Mouse (Mus musculus) brain, embryonic 14.5 days (tissue): ENCODE measurements around the gene Zfp398. TPM values are rescaled to one million over a fixed set of nuclear protein-coding genes. Genes with fewer than 3 reads are reported as not detected.

Experiments
- DNase-seq: peaks from one replicate; pipeline ENCODE4 v3.0.0-alpha.2; 2011; ENCODE audit warnings: low read depth
- CTCF ChIP-seq: fragments of 200-500 bp; IDR thresholded peaks from 2 replicates; pipeline ENCODE4 v1.5.1; 2012; ENCODE audit warnings: inconsistent platforms, mild to moderate bottlenecking, moderate library complexity, borderline replicate concordance; ENCODE audit not compliant: insufficient read depth, insufficient read length; ENCODE audit errors: extremely low read depth
- POLR2A ChIP-seq: fragments of 200-500 bp; IDR thresholded peaks from 2 replicates; pipeline ENCODE4 v1.6.1; 2012; ENCODE audit warnings: mild to moderate bottlenecking, inconsistent platforms, borderline replicate concordance; ENCODE audit not compliant: poor library complexity, insufficient read depth, insufficient read length, severe bottlenecking; ENCODE audit errors: extremely low read depth
- polyA plus RNA-seq: library from polyadenylated mRNA; depleted of rRNA; stranded (reverse); fragments of >200 nt; gene quantifications from 2 replicates; pipeline ENCODE4 v1.2.3, GENCODE M21; 2012; rRNA removed

Zfp398 gene
- 17.4 and 22.2 TPM in 2 replicates for polyA plus RNA-seq

DNA sequence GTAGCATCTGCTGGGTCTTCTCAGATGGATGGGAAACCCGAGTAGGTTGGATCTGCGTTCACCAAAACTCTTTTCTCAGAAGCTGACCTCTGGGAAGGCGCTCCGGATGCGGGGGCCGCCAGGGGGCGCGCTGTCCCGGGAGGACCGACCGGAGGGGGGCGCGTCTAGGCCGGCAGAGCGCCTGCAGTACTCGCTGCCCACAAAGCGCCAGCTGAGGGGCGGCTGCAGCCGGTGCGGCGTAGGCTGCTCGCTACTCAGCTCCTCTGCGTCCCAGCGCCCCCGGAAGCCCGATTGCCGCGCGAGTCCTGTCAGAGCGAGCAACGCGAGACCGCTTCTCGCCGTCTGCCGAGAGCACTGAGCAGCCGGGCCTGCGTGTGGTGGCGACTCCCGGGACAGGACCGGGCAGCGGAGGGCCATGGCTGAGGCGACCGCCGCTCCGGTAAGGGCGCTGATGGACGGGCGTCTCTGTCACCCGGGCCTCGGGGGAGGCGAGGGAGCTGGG lies at the start of gene Zfp398:
Zfp398 (plus strand) TSS at position 180 of the 502 bp plus-strand sequence.
- TF ChIP-seq POLR2A (peak; percentile 83), CTCF (peak; percentile 93)
- peak; percentile 98 for DNase-seq

DNA sequence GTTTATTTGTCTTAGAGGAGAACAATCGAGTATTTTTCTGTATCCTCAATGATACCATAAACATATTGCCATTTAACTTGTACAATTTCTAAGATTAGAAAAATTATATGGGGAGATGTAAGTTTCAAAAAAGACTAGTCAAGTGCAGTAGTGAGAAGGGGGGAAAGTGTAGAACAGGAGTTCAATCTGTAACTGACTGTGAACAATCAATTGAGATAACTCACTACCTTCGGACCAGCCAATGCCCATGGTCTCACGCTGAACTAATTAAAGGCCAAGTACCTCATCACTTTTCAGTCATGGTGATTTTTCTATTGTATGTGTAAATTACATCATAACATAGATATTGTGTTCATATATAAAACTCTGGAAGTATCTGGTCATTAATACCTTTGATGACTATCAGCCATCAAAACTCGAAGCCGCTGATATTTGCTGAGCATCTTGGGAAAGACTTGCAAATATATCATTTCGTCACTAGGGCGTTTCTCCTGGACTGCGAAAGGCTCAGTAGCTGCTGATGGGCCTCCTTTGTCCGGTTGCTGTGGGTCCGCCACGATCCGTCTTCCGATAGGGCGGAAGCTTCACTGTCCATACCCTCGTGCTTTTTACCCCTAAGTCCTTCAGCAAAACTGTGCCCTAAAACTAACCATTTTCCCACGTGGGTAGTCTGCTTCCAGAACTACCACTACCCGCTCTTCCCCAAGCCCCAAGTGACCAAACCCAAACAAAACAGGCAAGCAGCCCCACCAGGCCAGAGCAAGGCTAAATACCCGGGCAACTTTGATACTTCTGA lies 47.3 kb upstream of the Zfp398 start:
- DNase-seq: peak; percentile 95
- TF ChIP-seq CTCF (no peak), POLR2A (peak; percentile 75; the same call in 1 of the 2 replicates)

DNA sequence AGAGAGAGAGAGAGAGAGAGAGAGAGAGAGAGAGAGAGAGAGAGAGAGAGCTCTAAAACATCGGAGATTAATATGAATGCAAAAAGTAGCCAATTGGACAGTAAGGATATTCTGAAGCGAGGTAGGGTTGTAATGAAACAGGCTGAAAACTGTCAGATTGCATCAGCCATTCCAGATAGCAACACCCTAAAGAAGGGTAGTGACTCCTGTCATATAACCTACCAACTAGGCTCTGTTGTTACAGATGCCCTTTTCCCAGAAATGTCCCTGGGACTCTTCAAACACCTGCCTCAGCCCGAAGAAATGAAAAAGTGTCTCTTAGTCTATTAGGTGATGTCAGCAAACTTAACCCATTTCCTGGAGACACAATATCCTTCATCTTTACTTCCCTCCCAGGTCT lies 46.6 kb upstream of the Zfp398 start:
- no peak for TF ChIP-seq POLR2A
- no peak for TF ChIP-seq CTCF
- DNase-seq: peak; percentile 36

DNA sequence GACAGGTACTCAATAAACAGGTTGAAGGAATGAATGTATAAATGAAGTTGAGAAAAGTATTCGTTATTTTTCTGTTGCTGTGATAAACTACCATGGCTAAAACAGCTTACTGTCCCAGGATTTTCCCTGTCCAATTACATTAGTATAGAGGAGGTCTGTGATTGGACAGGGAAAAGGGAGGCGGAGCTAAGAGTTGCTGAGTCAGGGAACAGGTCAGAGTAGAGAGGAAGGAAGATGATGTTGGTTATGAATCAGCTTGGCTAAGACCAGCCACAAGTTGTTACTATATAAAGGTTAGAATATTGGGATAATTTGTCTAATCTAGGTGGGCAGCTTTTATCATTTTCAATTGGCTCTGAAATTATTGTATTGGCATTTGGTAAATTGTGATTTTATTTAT lies 44.7 kb upstream of the Zfp398 start:
- TF ChIP-seq CTCF: no peak
- TF ChIP-seq POLR2A: no peak
- DNase-seq: no peak

DNA sequence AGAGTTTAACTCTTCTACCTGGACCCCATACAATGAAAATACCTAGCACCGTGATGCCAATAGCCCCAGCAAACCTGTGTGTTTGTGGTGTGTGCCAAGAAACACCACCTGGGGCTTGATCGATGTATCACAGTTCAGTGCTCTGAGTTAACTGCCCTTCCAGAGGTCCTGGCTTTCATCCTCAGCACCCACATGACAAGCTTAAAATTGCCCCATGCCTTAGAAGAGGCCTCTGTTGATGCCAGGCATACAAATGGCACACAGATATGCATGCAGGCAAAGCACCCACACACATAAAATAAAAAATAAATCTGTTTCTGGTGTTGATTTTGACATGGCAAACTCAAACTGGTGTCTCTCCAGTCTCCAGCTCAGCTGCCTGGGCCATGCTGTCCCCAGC lies 42.9 kb upstream of the Zfp398 start:
- TF ChIP-seq POLR2A (no peak), CTCF (no peak)
- no peak for DNase-seq

DNA sequence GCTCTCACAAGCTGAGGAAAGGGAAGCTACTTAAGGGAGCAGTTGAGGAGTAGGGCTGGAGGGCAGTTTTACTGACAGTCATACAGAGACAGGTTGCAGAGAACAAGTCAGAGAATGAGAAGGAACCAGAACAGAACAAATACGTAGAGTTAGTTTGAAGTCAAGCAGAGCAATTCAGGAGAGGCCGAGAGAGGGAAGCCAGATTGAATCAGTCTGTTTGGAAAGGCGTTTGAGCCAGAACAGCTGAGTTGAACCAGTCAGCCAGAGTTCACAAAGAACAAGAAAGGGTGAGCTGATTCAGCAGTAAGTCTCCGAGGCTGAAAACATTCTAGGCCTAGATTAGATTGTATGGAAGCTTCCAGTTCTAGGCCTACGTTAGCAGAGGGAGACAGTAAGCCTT lies 42.2 kb upstream of the Zfp398 start:
- TF ChIP-seq CTCF (no peak), POLR2A (no peak)
- DNase-seq: no peak

DNA sequence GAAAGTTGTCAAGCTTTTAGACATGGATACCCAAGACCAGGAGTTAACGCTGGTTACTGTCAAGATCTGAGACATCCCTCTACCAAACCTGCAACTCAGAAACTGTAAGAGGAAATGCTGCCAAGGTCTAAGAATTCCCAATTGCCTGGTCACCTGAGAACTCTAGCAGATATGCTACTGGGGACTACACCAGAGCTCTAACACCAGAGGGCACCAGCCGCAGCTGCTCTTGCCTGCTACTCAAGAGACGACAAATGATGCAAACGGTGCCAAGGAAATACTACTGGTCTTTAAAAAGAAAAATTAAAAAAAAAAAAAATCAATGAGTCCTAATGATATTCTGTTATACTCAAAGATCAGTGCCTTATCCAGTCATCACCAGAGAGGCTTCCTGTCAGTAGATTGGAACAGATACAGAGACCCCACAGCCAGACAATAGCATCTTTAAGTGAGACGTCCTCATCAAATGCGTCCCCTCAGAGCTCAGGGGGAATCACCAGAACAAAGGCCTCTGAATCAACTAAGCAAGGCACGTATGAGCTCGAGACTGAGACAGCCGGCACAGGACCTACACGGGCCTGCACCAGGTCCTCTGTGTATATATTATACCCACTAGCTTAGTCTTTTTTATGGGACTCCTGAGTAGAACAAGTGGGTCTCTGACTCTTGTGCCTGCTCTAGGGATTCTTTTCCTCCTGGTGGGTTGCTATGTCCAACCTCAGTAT lies 41.2 kb upstream of the Zfp398 start:
- DNase-seq: peak; percentile 71
- TF ChIP-seq POLR2A (no peak), CTCF (peak; percentile 45; the same call in 1 of the 2 replicates)

DNA sequence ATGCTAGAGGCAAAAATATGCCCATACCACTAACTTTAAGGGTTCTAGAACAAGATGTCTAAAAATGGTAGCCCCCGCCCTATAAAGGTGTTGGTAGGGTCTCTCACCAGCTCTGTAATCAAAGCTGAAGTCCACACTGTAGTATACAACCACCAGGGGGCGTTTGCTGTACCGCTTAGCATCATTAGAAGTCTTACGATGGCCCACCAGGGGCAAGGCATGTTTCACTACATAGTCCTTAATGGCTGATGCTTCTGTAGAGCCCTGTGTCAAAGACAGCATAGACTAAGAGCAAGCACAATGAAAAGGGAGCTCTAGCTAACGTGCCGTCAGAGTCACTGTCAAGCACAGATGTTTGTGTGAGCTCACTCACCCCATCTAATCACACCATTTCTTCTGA lies 36.4 kb upstream of the Zfp398 start:
- DNase-seq: peak; percentile 84
- TF ChIP-seq CTCF: peak; percentile 69; the same call in 1 of the 2 replicates
- TF ChIP-seq POLR2A: no peak

DNA sequence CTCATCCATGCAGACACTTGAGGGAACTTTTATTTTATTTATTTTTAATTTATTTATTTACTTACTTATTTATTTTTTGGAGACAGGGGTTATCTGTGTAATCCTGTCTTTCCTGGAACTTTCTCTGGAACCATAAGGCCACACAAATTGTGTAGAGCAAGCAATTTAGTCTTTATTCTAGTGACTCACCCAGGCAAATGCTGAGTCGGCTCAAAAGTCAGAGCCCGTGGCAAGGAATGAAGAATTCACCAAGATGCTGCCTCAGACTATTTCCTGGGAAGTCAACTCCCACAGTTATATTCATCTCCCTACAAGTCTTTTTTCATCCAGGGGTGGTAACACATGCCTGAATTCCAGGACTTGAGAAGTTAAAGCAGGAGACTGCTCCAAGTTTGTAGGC lies 29.9 kb upstream of the Zfp398 start:
- no peak for DNase-seq
- TF ChIP-seq POLR2A: no peak
- TF ChIP-seq CTCF: no peak

DNA sequence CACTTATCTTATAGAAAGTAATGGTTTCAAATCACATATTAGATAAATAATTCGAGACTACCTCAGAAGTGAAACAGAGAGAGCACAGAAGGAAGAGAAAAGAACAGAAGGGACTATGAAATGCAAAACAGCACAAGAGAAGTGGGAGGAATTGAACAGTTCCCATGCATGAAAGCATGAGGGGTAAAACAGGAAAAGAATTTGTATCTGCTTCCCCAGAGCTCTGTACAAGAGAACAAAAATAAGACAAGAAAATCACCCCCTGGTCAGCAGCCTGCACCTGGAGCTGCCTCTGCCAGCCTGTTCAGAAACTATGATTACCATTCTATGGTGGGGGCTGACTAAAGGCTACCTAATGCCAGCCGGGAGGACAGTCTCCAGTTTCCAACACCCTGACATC lies 28.0 kb upstream of the Zfp398 start:
- TF ChIP-seq POLR2A: no peak
- no peak for TF ChIP-seq CTCF
- no peak for DNase-seq

DNA sequence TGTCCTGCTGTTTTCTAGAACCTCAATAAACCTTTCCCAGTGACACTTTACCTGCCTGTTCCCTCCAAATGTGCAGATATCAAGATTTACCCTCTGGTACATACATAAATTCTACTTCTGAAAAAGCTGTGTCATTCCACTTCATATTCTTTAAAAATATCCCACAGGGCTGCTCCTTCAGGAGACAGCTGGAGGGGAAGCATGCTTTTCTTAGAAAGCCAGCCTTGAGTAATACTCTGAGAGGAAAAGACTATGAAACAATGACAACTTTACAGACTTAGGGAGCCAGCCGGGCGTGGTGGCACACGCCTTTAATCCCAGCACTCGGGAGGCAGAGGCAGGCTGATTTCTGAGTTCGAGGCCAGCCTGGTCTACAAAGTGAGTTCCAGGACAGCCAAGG lies 26.9 kb upstream of the Zfp398 start:
- no peak for DNase-seq
- no peak for TF ChIP-seq CTCF
- TF ChIP-seq POLR2A: no peak

DNA sequence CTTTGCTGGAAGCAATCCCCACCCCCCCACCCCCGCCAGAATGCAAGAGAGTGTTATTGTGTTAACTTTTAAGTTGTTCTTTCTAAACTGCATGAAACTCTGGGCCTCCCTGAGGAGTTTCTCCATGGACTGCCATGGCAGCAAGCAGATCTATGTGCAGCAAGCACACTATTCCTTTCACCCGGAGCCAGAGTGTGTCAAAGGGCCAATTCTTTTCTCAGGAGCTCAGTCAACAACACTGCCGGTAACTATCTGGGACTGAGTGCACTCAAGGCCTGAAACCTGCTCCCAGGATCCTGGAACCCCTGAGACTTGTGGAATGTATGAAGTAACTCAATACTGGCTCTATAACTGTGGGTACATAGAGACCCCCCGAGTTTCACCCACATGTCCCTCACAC lies 26.4 kb upstream of the Zfp398 start:
- peak; percentile 42 for DNase-seq

DNA sequence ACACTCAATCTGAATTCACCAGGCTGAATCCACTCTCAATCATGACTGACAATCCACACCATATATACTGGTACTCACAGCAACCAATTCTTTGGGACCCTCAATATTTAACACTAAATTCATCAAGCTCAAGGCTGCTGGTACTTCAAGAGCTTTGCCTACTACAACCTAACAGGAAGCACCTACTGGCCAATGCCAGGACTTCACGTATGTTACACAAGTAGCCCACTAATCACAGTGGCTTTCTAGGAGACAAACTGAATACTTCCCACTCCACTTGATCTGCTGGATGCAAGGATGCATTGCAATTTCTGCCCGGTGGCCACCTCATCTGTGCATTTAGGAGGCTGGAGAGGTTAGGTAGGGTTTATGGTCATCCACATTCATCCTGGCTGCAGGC lies 25.3 kb upstream of the Zfp398 start:
- no peak for TF ChIP-seq POLR2A
- TF ChIP-seq CTCF: no peak
- no peak for DNase-seq

More for the DNA sequence above, 26.4 kb upstream of the Zfp398 start:
- TF ChIP-seq POLR2A (no peak), CTCF (no peak)

DNA sequence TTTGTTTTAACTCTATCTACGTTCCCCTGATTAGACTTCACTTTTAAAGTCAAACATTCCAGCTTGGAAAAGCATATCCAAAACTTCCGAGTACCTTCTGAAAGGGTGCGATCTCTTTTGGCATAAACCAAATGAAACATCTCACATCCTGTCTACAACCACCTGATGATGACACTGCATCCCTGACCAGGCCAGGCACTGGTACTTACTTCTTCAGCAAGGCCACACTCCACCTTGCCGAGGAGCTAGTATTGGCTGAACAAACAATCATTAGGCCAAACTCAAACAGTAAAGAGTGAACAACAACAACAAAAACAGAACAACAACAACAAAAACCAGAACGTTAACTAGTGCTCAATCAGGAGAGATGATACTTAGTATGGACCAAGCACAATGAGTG lies 24.1 kb upstream of the Zfp398 start:
- TF ChIP-seq CTCF: no peak
- TF ChIP-seq POLR2A: no peak
- DNase-seq: no peak

DNA sequence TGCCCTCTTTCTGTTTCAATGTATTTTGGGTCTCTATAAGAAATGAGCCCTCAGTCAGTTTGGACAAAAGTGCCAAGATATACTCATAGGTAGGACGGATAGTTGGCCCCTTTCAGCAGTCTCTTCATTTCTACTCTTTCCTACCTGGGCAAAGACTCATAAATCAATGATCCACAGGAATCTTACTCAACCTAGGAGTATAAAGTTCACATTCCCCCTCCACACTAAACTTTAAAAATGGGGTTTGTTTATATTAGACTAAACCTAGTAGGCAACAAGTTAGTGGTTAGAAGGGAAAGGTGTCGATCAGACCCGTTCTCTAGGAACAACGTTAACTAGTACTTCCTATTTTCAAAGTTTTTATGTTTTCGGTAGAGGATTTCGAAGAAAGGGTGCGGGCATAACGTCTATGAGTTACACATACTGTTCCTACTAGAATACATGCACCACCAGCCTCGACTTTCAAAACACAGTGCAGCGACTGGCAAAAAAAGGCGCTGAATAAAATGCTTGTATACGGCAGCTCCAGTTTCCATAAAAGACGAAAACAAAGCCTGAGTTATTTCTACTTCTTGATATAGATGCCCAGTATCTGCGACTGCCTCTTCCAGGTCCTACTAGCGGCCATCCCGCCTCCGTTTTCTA lies 23.1 kb upstream of the Zfp398 start:
- TF ChIP-seq POLR2A (no peak), CTCF (no peak)

More for the DNA sequence above, 23.1 kb upstream of the Zfp398 start:
- no peak for DNase-seq
